Mouse (Mus musculus): ENCODE measurements at regions not wholly inside any gene's neighbourhood (a gene's known extent, or its start where the extent isn't known, plus 50 kb on each side); places are given as distances from the start of the nearest gene placed in this dataset.

DNA sequence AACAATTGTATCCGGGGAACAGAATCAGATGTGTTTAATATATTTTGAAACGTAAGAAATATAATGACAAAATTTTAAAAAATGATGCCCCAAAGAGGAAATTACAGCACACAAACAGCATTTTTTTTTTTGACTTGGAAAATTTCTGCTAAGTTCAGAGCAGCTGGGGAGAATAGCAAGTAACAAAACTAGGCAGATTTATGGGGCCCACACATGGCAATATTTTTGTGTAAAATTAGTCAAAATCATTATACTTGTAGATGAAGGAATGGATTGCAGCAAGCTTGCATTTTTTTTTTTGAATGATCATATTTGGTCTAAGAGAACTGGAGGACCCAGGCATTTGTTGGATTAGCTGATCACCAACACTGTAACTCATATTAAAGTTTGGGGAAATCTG is 189.4 kb downstream of the Map2k6 start:
- no peak overlapping the region for H3K27ac ChIP-seq
- H3K27me3 ChIP-seq: no peaks in the 10 kb centered on the region
- no peak overlapping the region for H3K9ac ChIP-seq (replicated peaks)
- no peaks in the 10 kb centered on the region for H3K9me3 ChIP-seq
- no peaks in the 10 kb centered on the region for H3K4me1 ChIP-seq (replicated peaks)
- no peak overlapping the region for H3K4me3 ChIP-seq (replicated peaks)
- 82% methylated on average over 2 of the region's 2 CpGs for WGBS
- no peak for ATAC-seq
- H3K4me2 ChIP-seq (replicated peaks): no peak overlapping the region
- H3K36me3 ChIP-seq: no peaks in the 10 kb centered on the region

DNA sequence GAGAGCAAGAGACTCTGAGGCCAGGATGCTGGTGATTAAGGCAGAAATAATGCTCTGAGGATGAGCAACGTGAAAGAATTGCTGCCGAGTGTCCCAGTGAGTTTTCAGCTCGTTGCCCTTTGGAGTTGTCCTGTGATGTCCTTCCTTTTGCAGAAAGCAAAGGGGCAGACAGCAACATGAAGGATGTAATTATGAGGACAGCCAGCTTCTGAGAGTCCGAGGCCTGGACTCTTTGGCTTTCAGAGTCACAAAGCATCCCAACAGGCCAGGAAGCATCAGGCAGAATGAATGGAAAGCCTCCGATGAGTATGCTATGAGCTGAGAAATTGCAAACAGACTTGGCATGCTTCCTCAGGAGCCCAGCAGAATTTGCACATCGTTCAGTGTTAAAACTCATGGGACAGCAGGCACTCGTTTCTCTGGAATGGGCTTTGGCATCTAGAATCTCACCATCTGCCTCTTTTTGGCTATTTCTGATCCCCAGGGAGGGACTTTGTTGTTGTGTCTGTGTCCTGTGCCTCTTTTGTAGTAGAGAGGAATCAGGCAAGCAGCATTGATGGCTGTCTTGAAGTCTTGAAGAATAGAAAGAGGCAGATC is 196.4 kb downstream of the Map2k6 start:
- Histone ChIP-seq H3K4me3 (replicated peaks) (no peak overlapping the region), H3K9me3 (no peaks in the 10 kb centered on the region), H3K9ac (replicated peaks) (no peak overlapping the region), H3K27me3 (no peaks in the 10 kb centered on the region), H3K4me1 (replicated peaks) (no peaks in the 10 kb centered on the region), H3K4me2 (replicated peaks) (no peak overlapping the region), H3K27ac (no peak overlapping the region), H3K36me3 (no peaks in the 10 kb centered on the region)
- 78% methylated on average over 7 of the region's 7 CpGs for WGBS
- no peak for ATAC-seq

GRCm38 (mm10) chr11:110605041-110605882 is 206.3 kb downstream of the Map2k6 start:
- no peaks in the 10 kb centered on the region for H3K36me3 ChIP-seq
- WGBS: 80% methylated on average over 10 of the region's 10 CpGs
- H3K9me3 ChIP-seq: no peaks in the 10 kb centered on the region
- H3K4me3 ChIP-seq (replicated peaks): no peak overlapping the region
- no peak for ATAC-seq
- no peaks in the 10 kb centered on the region for H3K27me3 ChIP-seq
- no peak overlapping the region for H3K4me2 ChIP-seq (replicated peaks)
- no peaks in the 10 kb centered on the region for H3K4me1 ChIP-seq (replicated peaks)
- H3K9ac ChIP-seq (replicated peaks): no peak overlapping the region
- no peak overlapping the region for H3K27ac ChIP-seq

DNA sequence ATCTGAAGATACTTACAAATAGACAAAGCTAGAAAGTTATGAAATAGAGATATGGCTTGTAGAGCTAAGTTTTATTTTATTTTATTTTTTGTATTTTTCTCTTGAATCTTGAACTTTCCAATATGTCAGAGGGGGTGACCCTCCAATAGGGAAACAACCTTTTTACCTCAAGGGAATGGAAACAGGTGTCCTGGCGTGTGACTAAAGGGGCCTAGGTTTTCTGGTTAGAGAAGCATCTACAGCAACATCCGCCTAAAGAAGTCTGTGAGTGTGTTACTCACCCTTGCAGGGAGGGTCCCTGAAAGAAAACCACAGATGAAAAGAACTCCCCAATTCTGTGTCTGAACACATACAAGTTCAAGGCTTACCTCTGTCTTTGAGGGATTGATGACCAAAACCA is 210.4 kb downstream of the Map2k6 start:
- Histone ChIP-seq H3K36me3 (no peaks in the 10 kb centered on the region), H3K9ac (replicated peaks) (no peak overlapping the region), H3K4me1 (replicated peaks) (no peaks in the 10 kb centered on the region), H3K4me2 (replicated peaks) (no peak overlapping the region), H3K4me3 (replicated peaks) (no peak overlapping the region), H3K27me3 (no peaks in the 10 kb centered on the region), H3K27ac (no peak overlapping the region), H3K9me3 (no peaks in the 10 kb centered on the region)
- ATAC-seq: no peak
- WGBS: 82% methylated on average over 2 of the region's 2 CpGs

DNA sequence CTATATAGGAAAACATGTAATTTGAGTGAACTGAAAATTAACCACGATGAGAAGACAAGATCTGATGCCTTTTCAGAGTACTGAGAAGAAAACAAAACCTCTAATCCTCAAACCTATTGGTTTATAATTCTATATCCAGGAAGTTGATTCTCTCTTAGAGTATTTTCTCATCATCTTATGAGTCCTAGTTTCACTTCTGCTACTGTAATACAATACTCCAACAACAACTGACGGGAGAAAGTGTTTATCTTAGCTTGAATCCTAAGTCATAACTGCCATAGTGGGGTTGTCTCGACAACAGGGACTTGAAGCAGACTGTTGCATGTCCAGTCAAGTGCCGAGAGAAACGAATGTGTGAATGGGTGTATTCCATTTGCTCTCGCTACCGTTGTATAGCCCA is 211.9 kb downstream of the Map2k6 start:
- Histone ChIP-seq H3K4me1 (replicated peaks) (no peaks in the 10 kb centered on the region), H3K4me2 (replicated peaks) (no peak overlapping the region), H3K9me3 (no peaks in the 10 kb centered on the region), H3K27me3 (no peaks in the 10 kb centered on the region), H3K27ac (no peak overlapping the region), H3K9ac (replicated peaks) (no peak overlapping the region), H3K4me3 (replicated peaks) (no peak overlapping the region), H3K36me3 (no peaks in the 10 kb centered on the region)
- no peak for ATAC-seq
- 87% methylated on average over 7 of the region's 7 CpGs for WGBS

- Histone ChIP-seq H3K27ac (no peak overlapping the region), H3K9ac (replicated peaks) (no peak overlapping the region), H3K4me2 (replicated peaks) (no peak overlapping the region), H3K9me3 (no peaks in the 10 kb centered on the region), H3K4me1 (replicated peaks) (no peaks in the 10 kb centered on the region), H3K27me3 (no peaks in the 10 kb centered on the region), H3K36me3 (no peaks in the 10 kb centered on the region), H3K4me3 (replicated peaks) (no peak overlapping the region)
- ATAC-seq: no peak
- WGBS: 79% methylated on average over 6 of the region's 6 CpGs
Observed at GRCm38 (mm10) chr11:110632001-110632400, 233.1 kb downstream of the Map2k6 start.

DNA sequence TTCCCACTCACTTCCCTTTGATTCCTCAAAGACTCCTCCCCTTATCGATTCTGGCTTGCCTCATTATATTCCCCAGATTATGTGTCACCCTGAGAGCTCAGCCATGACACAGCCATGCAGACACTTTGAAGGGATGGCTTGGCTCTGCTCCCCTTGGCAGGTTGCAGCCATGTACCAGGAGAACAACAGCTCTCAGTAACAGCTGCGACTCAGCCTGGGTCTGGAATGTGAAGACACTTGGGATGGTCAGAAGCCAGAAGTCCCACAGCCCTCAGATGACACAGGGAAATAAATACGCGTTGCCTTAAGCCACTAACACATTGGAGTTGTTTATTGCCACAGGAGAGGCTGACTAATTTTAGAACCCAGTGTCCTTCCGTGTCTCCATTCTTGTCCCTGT is 234.4 kb downstream of the Map2k6 start:
- Histone ChIP-seq H3K27me3 (no peaks in the 10 kb centered on the region), H3K4me1 (replicated peaks) (no peaks in the 10 kb centered on the region), H3K4me3 (replicated peaks) (no peak overlapping the region), H3K9ac (replicated peaks) (no peak overlapping the region), H3K27ac (no peak overlapping the region), H3K36me3 (no peaks in the 10 kb centered on the region), H3K4me2 (replicated peaks) (no peak overlapping the region), H3K9me3 (no peaks in the 10 kb centered on the region)
- ATAC-seq: no peak
- WGBS: 85% methylated on average over 5 of the region's 5 CpGs

- Histone ChIP-seq H3K36me3 (no peaks in the 10 kb centered on the region), H3K4me1 (replicated peaks) (no peaks in the 10 kb centered on the region), H3K9me3 (no peaks in the 10 kb centered on the region), H3K27me3 (no peaks in the 10 kb centered on the region), H3K4me3 (replicated peaks) (no peak overlapping the region), H3K27ac (no peak overlapping the region), H3K9ac (replicated peaks) (no peak overlapping the region), H3K4me2 (replicated peaks) (no peak overlapping the region)
- 90% methylated on average over 13 of the region's 13 CpGs for WGBS
- no peak for ATAC-seq
Observed at GRCm38 (mm10) chr11:110642485-110642884, 243.6 kb downstream of the Map2k6 start.

GRCm38 (mm10) chr11:110649575-110650210 is 250.8 kb downstream of the Map2k6 start:
- WGBS: 34% methylated on average over 7 of the region's 7 CpGs
- no peak overlapping the region for H3K27ac ChIP-seq
- H3K4me2 ChIP-seq (replicated peaks): no peak overlapping the region
- no peaks in the 10 kb centered on the region for H3K27me3 ChIP-seq
- H3K36me3 ChIP-seq: no peaks in the 10 kb centered on the region
- H3K9ac ChIP-seq (replicated peaks): no peak overlapping the region
- peak; percentile 55; the same call in 1 of the 2 replicates for ATAC-seq
- H3K4me1 ChIP-seq (replicated peaks): peaks cover 18% of the 10 kb centered on the region; the same call in 1 of the 2 replicates
- no peak overlapping the region for H3K4me3 ChIP-seq (replicated peaks)
- no peaks in the 10 kb centered on the region for H3K9me3 ChIP-seq

- no peak overlapping the region for H3K27ac ChIP-seq
- no peaks in the 10 kb centered on the region for H3K27me3 ChIP-seq
- no peaks in the 10 kb centered on the region for H3K9me3 ChIP-seq
- 27% methylated on average over 3 of the region's 3 CpGs for WGBS
- no peaks in the 10 kb centered on the region for H3K36me3 ChIP-seq
- H3K4me2 ChIP-seq (replicated peaks): no peak overlapping the region
- no peak overlapping the region for H3K4me3 ChIP-seq (replicated peaks)
- H3K4me1 ChIP-seq (replicated peaks): peaks cover 31% of the 10 kb centered on the region; the same call in 1 of the 2 replicates
- no peak for ATAC-seq
- H3K9ac ChIP-seq (replicated peaks): no peak overlapping the region
Observed at GRCm38 (mm10) chr11:110652068-110652467, 253.1 kb downstream of the Map2k6 start.

GRCm38 (mm10) chr11:110656524-110657156 is 257.7 kb downstream of the Map2k6 start:
- Histone ChIP-seq H3K27ac (peak overlapping the region; percentile 39), H3K9ac (replicated peaks) (no peak overlapping the region), H3K36me3 (no peaks in the 10 kb centered on the region), H3K9me3 (no peaks in the 10 kb centered on the region), H3K4me2 (replicated peaks) (no peak overlapping the region), H3K27me3 (no peaks in the 10 kb centered on the region), H3K4me1 (replicated peaks) (peaks cover 21% of the 10 kb centered on the region; the same call in 1 of the 2 replicates), H3K4me3 (replicated peaks) (no peak overlapping the region)
- 0 out of 2 replicates have a peak, but pooled peaks have one; percentile 40 for ATAC-seq
- WGBS: 67% methylated on average over 11 of the region's 11 CpGs

- no peak for ATAC-seq
- WGBS: 88% methylated on average over 8 of the region's 8 CpGs
Observed at GRCm38 (mm10) chr11:110657854-110658253, 258.9 kb downstream of the Map2k6 start.

More at GRCm38 (mm10) chr11:110657854-110658253, 258.9 kb downstream of the Map2k6 start:
- Histone ChIP-seq H3K27ac (no peak overlapping the region), H3K4me1 (replicated peaks) (peaks cover 13% of the 10 kb centered on the region; the same call in 1 of the 2 replicates), H3K4me2 (replicated peaks) (no peak overlapping the region), H3K9me3 (no peaks in the 10 kb centered on the region), H3K9ac (replicated peaks) (no peak overlapping the region), H3K4me3 (replicated peaks) (no peak overlapping the region), H3K27me3 (no peaks in the 10 kb centered on the region), H3K36me3 (no peaks in the 10 kb centered on the region)
